Mouse (Mus musculus) c-Kit-positive CD71-negative TER-119-negative erythroid progenitor cells, embryonic 14.5 days (primary cell): ENCODE measurements around the gene Snapc1.

Experiments used
- DNase-seq: peaks from one replicate; pipeline ENCODE4 v3.0.0-alpha.2; 2013; ENCODE audit warnings: low read depth

The Snapc1 gene

GRCm38 (mm10) chr12:73996906-73997296 is 32.6 kb downstream of the Snapc1 start:
- DNase-seq = no peak

- no peak for DNase-seq
Observed at GRCm38 (mm10) chr12:73997297-73998127, 33.2 kb downstream of the Snapc1 start, which contains the start of gene Syt16. Gene Syt16 (plus strand): TSS chr12:73997661.

GRCm38 (mm10) chr12:73998128-73998456 is 33.8 kb downstream of the Snapc1 start:
- DNase-seq = no peak

- DNase-seq = no peak
Observed at GRCm38 (mm10) chr12:74002449-74002848, 38.2 kb downstream of the Snapc1 start.

GRCm38 (mm10) chr12:74009448-74009911 is 45.2 kb downstream of the Snapc1 start:
- peak; percentile 28 for DNase-seq

DNA sequence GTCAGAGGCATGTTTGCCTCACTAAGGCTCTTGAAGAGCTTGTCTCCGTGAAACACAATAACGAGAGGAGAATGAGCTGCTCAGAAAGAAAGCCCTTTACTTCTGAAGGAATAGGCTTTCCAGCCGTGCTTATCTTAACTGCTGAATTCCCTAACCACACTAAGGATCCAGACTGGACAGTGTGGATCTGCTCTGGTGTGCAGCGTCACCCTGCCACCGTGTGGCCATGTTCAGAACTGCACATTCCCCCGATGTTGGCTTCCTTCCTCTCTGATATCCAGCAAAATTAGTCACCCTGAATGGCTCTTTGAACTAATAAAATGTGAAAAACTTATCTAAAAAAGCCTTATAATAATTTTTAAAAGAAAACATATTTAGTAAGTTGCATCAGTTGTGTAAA is 49.5 kb downstream of the Snapc1 start:
- peak; percentile 42 for DNase-seq

DNA sequence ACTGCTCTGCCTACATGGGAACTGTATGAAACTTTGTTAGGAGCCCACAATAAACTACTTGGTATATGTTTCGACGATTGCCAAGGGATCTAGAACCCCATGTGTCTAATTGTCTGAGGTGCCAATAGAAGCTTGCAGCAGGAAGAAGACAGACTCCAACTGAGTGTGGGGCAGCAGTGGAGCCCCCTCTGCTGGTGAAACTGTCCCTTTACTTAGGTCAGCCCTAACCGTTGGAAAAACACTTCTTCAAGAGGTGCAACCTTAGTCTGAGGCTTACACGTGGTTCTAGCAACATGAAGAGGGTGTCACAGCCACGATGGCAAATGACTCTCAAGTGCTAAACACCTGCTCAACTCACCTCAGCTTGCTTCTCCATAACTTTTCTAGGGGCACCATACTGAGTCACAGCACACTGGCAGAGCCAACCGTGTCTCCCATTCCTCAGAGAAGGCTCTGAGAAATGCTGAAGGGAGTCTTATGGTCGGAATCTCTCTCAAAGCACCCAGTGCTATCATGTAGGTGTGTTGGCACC is 50.5 kb downstream of the Snapc1 start:
- peak; percentile 46 for DNase-seq

DNA sequence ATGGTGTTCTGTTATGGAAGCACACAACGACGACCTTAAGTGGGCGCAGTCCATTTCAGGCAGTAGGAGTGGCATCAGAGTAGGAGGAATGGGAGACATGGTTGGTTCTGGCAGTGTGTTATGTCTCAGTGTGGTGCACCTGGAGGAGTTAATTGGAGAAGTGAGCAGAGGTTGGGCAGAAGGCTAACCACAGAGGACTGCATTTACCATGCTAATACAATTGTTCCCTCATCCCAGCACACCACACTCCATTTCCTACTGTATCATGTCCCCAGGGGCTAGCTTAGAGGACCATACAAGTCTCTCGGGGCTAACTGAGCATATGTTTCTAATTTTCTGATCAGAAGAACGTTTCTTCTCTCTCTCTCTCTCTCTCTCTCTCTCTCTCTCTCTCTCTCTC is 51.2 kb downstream of the Snapc1 start:
- no peak for DNase-seq

GRCm38 (mm10) chr12:74023260-74023659 is 59.0 kb downstream of the Snapc1 start:
- no peak for DNase-seq

- no peak for DNase-seq
Observed at GRCm38 (mm10) chr12:74024912-74025311, 60.6 kb downstream of the Snapc1 start.
